Mouse (Mus musculus) embryonic facial prominence, embryonic 11.5 days (tissue): ENCODE data around the gene Ccdc125. TPM values are rescaled to one million over a fixed set of nuclear protein-coding genes. Genes with fewer than 3 reads are reported as not detected.
"Not testable (repeated sequence)": the region's sequence is repeated elsewhere in the genome, so short reads cannot be mapped to it uniquely, and the experiment has no call there.

Experiments
- ATAC-seq: fragments of 200-750 bp; cut with Nextera tagmentation; replicated peaks from 2 replicates; pipeline ENCODE4 v1.8.0; 2017; ENCODE audit warnings: low read depth; ENCODE audit not compliant: insufficient number of reproducible peaks, low FRiP score, low TSS enrichment
- DNase-seq: peaks from one replicate; pipeline ENCODE4 v3.0.0-alpha.2; 2015; ENCODE audit warnings: low spot score
- H3K27ac ChIP-seq: fragments of 300-500 bp; sonication (generic); replicated peaks from 2 replicates; pipeline ENCODE4 v1.5.1; 2014; ENCODE audit warnings: mild to moderate bottlenecking, low read depth, low read length, control low read depth
- H3K27me3 ChIP-seq: fragments of 300-500 bp; sonication (generic); 2 replicates; pipeline ENCODE4 v1.6.1; 2014; ENCODE audit warnings: mild to moderate bottlenecking, low read length, moderate library complexity, mixed read lengths; ENCODE audit not compliant: control insufficient read depth, insufficient read depth
- H3K36me3 ChIP-seq: fragments of 300-500 bp; sonication (generic); replicated peaks from 2 replicates; pipeline ENCODE4 v1.6.1; 2014; ENCODE audit warnings: low read depth, mild to moderate bottlenecking, low read length, moderate library complexity, mixed read lengths; ENCODE audit not compliant: control insufficient read depth, insufficient read depth
- H3K4me1 ChIP-seq: fragments of 300-500 bp; sonication (generic); 2 replicates; pipeline ENCODE4 v1.6.1; 2014; ENCODE audit warnings: low read length, mixed read lengths; ENCODE audit not compliant: control insufficient read depth, insufficient read depth
- H3K4me2 ChIP-seq: fragments of 300-500 bp; sonication (generic); 2 replicates; pipeline ENCODE4 v1.6.1; 2014; ENCODE audit warnings: low read depth, mild to moderate bottlenecking, control low read depth, low read length, moderate library complexity
- H3K4me3 ChIP-seq: fragments of 300-500 bp; sonication (generic); 2 replicates; pipeline ENCODE4 v1.5.1; 2014; ENCODE audit warnings: low read depth, low read length, control low read depth
- H3K9ac ChIP-seq: fragments of 300-500 bp; sonication (generic); replicated peaks from 2 replicates; pipeline ENCODE4 v1.6.1; 2014; ENCODE audit warnings: mild to moderate bottlenecking, control low read depth, low read length
- H3K9me3 ChIP-seq: fragments of 300-500 bp; sonication (generic); replicated peaks from 2 replicates; pipeline ENCODE4 v1.6.1; 2016; ENCODE audit warnings: mild to moderate bottlenecking, low read length, inconsistent platforms, mixed read lengths; ENCODE audit not compliant: control insufficient read depth
- WGBS: fragments of 180-500 bp; shearing (Covaris S2); extraction: QIAGEN DNeasy Blood & Tissue Kit; methylation state at CpG from one replicate; pipeline ENCODE4 v1.1.7; 2014; 5-methylcytosine and 5-hydroxymethylcytosine counted together
- polyA plus RNA-seq: library from polyadenylated mRNA; unstranded; fragments of >200 nt; fragmentation: Nextera tagmentation; extraction: Ambion mirVana; gene quantifications from 2 replicates; pipeline ENCODE4 v1.2.1, GENCODE M21; 2014

Gene Ccdc125
- polyA plus RNA-seq, 1 experiment from 2014 or later, result 4.1 TPM

GRCm38 (mm10) chr13:100728086-100728485, 58.6 kb downstream of the Ccdc125 start:
- no peaks in the 10 kb centered on the region for H3K36me3 ChIP-seq
- DNase-seq, result no peak

GRCm38 (mm10) chr13:100728530-100728929, 59.0 kb downstream of the Ccdc125 start:
- not testable (repeated sequence) for H3K4me1 ChIP-seq

More at GRCm38 (mm10) chr13:100728086-100728485, 58.6 kb downstream of the Ccdc125 start:
- H3K4me1 ChIP-seq, result no peaks in the 10 kb centered on the region
- no peak overlapping the region for H3K27ac ChIP-seq
- no peak overlapping the region for H3K4me2 ChIP-seq
- H3K9ac ChIP-seq, result no peak overlapping the region
- H3K27me3 ChIP-seq, result no peaks in the 10 kb centered on the region
- no peaks in the 10 kb centered on the region for H3K9me3 ChIP-seq
- 88% methylated on average over 5 of the region's 5 CpGs for WGBS
- H3K4me3 ChIP-seq, result no peak overlapping the region
- ATAC-seq, result no peak

GRCm38 (mm10) chr13:100730153-100730860, 60.8 kb downstream of the Ccdc125 start:
- H3K4me1 ChIP-seq, result no peaks in the 10 kb centered on the region
- peak; percentile 21 for DNase-seq

More at GRCm38 (mm10) chr13:100728530-100728929, 59.0 kb downstream of the Ccdc125 start:
- not testable (repeated sequence) for H3K9ac ChIP-seq, H3K9me3 ChIP-seq, DNase-seq, H3K4me2 ChIP-seq, H3K27ac ChIP-seq, H3K4me3 ChIP-seq, H3K27me3 ChIP-seq, H3K36me3 ChIP-seq, ATAC-seq
- 90% methylated on average over 4 of the region's 4 CpGs for WGBS

GRCm38 (mm10) chr13:100730861-100731176, 61.3 kb downstream of the Ccdc125 start, which contains the start of gene Cdk7:
Cdk7 (minus strand) TSS chr13:100730939.
- H3K27me3 ChIP-seq, result no peaks in the 10 kb centered on the region
- peak; percentile 98 for DNase-seq
- no peaks in the 10 kb centered on the region for H3K36me3 ChIP-seq
- peak within 1 kb of the TSS; percentile 95 for H3K9ac ChIP-seq
- H3K27ac ChIP-seq, result peak within 1 kb of the TSS; percentile 74
- peak within 1 kb of the TSS; percentile 66 for H3K4me2 ChIP-seq
- under 1% methylated on average over 19 of the region's 19 CpGs for WGBS
- no peaks in the 10 kb centered on the region for H3K9me3 ChIP-seq
- peak; percentile 100 for ATAC-seq
- H3K4me1 ChIP-seq, result no peaks in the 10 kb centered on the region
- peak within 1 kb of the TSS; percentile 93 for H3K4me3 ChIP-seq

More at GRCm38 (mm10) chr13:100730153-100730860, 60.8 kb downstream of the Ccdc125 start:
- Histone ChIP-seq H3K27ac (peak overlapping the region; percentile 74), H3K4me2 (peak overlapping the region; percentile 66), H3K9me3 (no peaks in the 10 kb centered on the region), H3K36me3 (no peaks in the 10 kb centered on the region), H3K4me3 (peak overlapping the region; percentile 93), H3K27me3 (no peaks in the 10 kb centered on the region), H3K9ac (peak overlapping the region; percentile 95)
- 3% methylated on average over 30 of the region's 30 CpGs for WGBS
- no peak for ATAC-seq

GRCm38 (mm10) chr13:100731462-100732046, 62.0 kb downstream of the Ccdc125 start:
- not testable (repeated sequence) for H3K9me3 ChIP-seq, H3K27me3 ChIP-seq, H3K36me3 ChIP-seq, H3K4me3 ChIP-seq, DNase-seq, H3K9ac ChIP-seq, ATAC-seq, H3K4me2 ChIP-seq, H3K27ac ChIP-seq, H3K4me1 ChIP-seq
- WGBS, result 88% methylated on average over 5 of the region's 6 CpGs

- ATAC-seq (no peak), DNase-seq (no peak)
- Histone ChIP-seq H3K4me1 (no peaks in the 10 kb centered on the region), H3K27ac (no peak overlapping the region), H3K9me3 (no peaks in the 10 kb centered on the region), H3K4me2 (no peak overlapping the region), H3K27me3 (no peaks in the 10 kb centered on the region), H3K9ac (no peak overlapping the region), H3K4me3 (no peak overlapping the region), H3K36me3 (no peaks in the 10 kb centered on the region)
- WGBS, result 94% methylated on average over 2 of the region's 2 CpGs
Observed at GRCm38 (mm10) chr13:100732756-100733155, 63.2 kb downstream of the Ccdc125 start.

GRCm38 (mm10) chr13:100742831-100743230, 73.3 kb downstream of the Ccdc125 start:
- Histone ChIP-seq H3K27me3 (no peaks in the 10 kb centered on the region), H3K27ac (no peak overlapping the region), H3K4me1 (0 out of 2 replicates have a peak, but pooled peaks cover 2% of the 10 kb centered on the region), H3K9ac (no peak overlapping the region), H3K4me3 (no peak overlapping the region), H3K4me2 (no peak overlapping the region), H3K9me3 (no peaks in the 10 kb centered on the region), H3K36me3 (no peaks in the 10 kb centered on the region)
- ATAC-seq (no peak), DNase-seq (no peak)
- 92% methylated on average over 5 of the region's 5 CpGs for WGBS
